Mouse (Mus musculus): Measurements from ENCODE around the gene Zfp143. TPM values are rescaled to one million over a fixed set of nuclear protein-coding genes. Genes with fewer than 3 reads are reported as not detected.
A peak's percentile ranks its signal among the peaks of the same experiment; 100 is the strongest.

Gene Zfp143
- 14.3 and 15.9 TPM in 2 replicates for polyA plus RNA-seq (2014; fragmentation: Nextera tagmentation; extraction: Ambion mirVana)

- H3K27me3 ChIP-seq (ENCODE audit: control insufficient read depth, insufficient read depth, low read length) = no peaks in the 10 kb centered on the region
- H3K9ac ChIP-seq (ENCODE audit: low read length) = peak within 1 kb of the TSS; percentile 98
- peaks cover 0 to 9% of the 10 kb centered on the region in 2 experiments; a peak in 2 of 4 replicates for H3K4me1 ChIP-seq (ENCODE audit: control insufficient read depth in 2 of 2, insufficient read depth in 2 of 2, low read length in 2 of 2)
- H3K4me2 ChIP-seq (ENCODE audit: low read length) = peak within 1 kb of the TSS; percentile 75
- ATAC-seq (ENCODE audit: insufficient number of reproducible peaks, insufficient read depth, low FRiP score, low read depth) = peak; percentile 99
- H3K27ac ChIP-seq (replicated peaks in 1 of 2; ENCODE audit: control insufficient read depth in 1 of 2, insufficient read depth in 1 of 2, low read depth in 2 of 2, low read length in 2 of 2) = peak within 1 kb of the TSS; percentile 100
- no peaks in the 10 kb centered on the region for H3K9me3 ChIP-seq (ENCODE audit: control insufficient read depth, low read length)
- WGBS = 1% methylated on average over 34 of the region's 34 CpGs
- H3K36me3 ChIP-seq (ENCODE audit: control insufficient read depth, insufficient read depth, low read length) = peaks cover 26% of the 10 kb centered on the region
- peak within 1 kb of the TSS; percentile 74 to 97 for H3K4me3 ChIP-seq (ENCODE audit: control insufficient read depth in 1 of 2, insufficient read depth in 1 of 2, low read depth in 1 of 2, low read length in 2 of 2)
These were observed at the start of gene Zfp143 for GRCm38 (mm10) chr7:110061199-110061751. Gene Zfp143, plus strand, starts transcription at chr7:110061217.

GRCm38 (mm10) chr7:110011417-110011816, 49.6 kb upstream of the Zfp143 start:
- H3K27me3 ChIP-seq (ENCODE audit: control insufficient read depth, insufficient read depth, low read length) = no peaks in the 10 kb centered on the region
- H3K36me3 ChIP-seq (ENCODE audit: control insufficient read depth, insufficient read depth, low read length) = no peaks in the 10 kb centered on the region
- no peaks in the 10 kb centered on the region for H3K9me3 ChIP-seq (ENCODE audit: control insufficient read depth, low read length)
- no peak overlapping the region for H3K27ac ChIP-seq (replicated peaks in 1 of 2; ENCODE audit: control insufficient read depth in 1 of 2, insufficient read depth in 1 of 2, low read depth in 2 of 2, low read length in 2 of 2)
- no peak overlapping the region for H3K9ac ChIP-seq (ENCODE audit: low read length)
- no peak for ATAC-seq (ENCODE audit: insufficient number of reproducible peaks, insufficient read depth, low FRiP score, low read depth)
- no peak overlapping the region for H3K4me2 ChIP-seq (ENCODE audit: low read length)
- WGBS = 53% methylated on average over 1 of the region's 1 CpGs
- H3K4me1 ChIP-seq (ENCODE audit: control insufficient read depth in 2 of 2, insufficient read depth in 2 of 2, low read length in 2 of 2) = no peaks in the 10 kb centered on the region
- no peak overlapping the region for H3K4me3 ChIP-seq (ENCODE audit: control insufficient read depth in 1 of 2, insufficient read depth in 1 of 2, low read depth in 1 of 2, low read length in 2 of 2)

GRCm38 (mm10) chr7:110014272-110014671, 46.7 kb upstream of the Zfp143 start:
- WGBS = 73% methylated on average over 5 of the region's 5 CpGs
- no peaks in the 10 kb centered on the region for H3K27me3 ChIP-seq (ENCODE audit: control insufficient read depth, insufficient read depth, low read length)
- H3K9ac ChIP-seq (ENCODE audit: low read length) = no peak overlapping the region
- no peak overlapping the region for H3K27ac ChIP-seq (replicated peaks in 1 of 2; ENCODE audit: control insufficient read depth in 1 of 2, insufficient read depth in 1 of 2, low read depth in 2 of 2, low read length in 2 of 2)
- no peak overlapping the region for H3K4me2 ChIP-seq (ENCODE audit: low read length)
- no peak for ATAC-seq (ENCODE audit: insufficient number of reproducible peaks, insufficient read depth, low FRiP score, low read depth)
- no peaks in the 10 kb centered on the region for H3K9me3 ChIP-seq (ENCODE audit: control insufficient read depth, low read length)
- no peaks in the 10 kb centered on the region for H3K36me3 ChIP-seq (ENCODE audit: control insufficient read depth, insufficient read depth, low read length)
- H3K4me3 ChIP-seq (ENCODE audit: control insufficient read depth in 1 of 2, insufficient read depth in 1 of 2, low read depth in 1 of 2, low read length in 2 of 2) = no peak overlapping the region
- no peaks in the 10 kb centered on the region for H3K4me1 ChIP-seq (ENCODE audit: control insufficient read depth in 2 of 2, insufficient read depth in 2 of 2, low read length in 2 of 2)

GRCm38 (mm10) chr7:110018117-110018630, 42.8 kb upstream of the Zfp143 start, which contains the start of gene Ipo7:
Gene Ipo7, plus strand, starts transcription at chr7:110018274.
- Histone ChIP-seq H3K9me3 (ENCODE audit: control insufficient read depth, low read length) (no peaks in the 10 kb centered on the region), H3K4me3 (ENCODE audit: control insufficient read depth in 1 of 2, insufficient read depth in 1 of 2, low read depth in 1 of 2, low read length in 2 of 2) (peak within 1 kb of the TSS; percentile 96 to 99), H3K4me1 (ENCODE audit: control insufficient read depth in 2 of 2, insufficient read depth in 2 of 2, low read length in 2 of 2) (peaks cover 0 to 4% of the 10 kb centered on the region in 2 experiments; a peak in 1 of 4 replicates), H3K4me2 (ENCODE audit: low read length) (peak within 1 kb of the TSS; percentile 90), H3K36me3 (ENCODE audit: control insufficient read depth, insufficient read depth, low read length) (no peaks in the 10 kb centered on the region), H3K27me3 (ENCODE audit: control insufficient read depth, insufficient read depth, low read length) (no peaks in the 10 kb centered on the region), H3K9ac (ENCODE audit: low read length) (peak within 1 kb of the TSS; percentile 98), H3K27ac (replicated peaks in 1 of 2; ENCODE audit: control insufficient read depth in 1 of 2, insufficient read depth in 1 of 2, low read depth in 2 of 2, low read length in 2 of 2) (peak within 1 kb of the TSS; percentile 92 to 95)
- peak; percentile 94 for ATAC-seq (ENCODE audit: insufficient number of reproducible peaks, insufficient read depth, low FRiP score, low read depth)
- WGBS = under 1% methylated on average over 48 of the region's 48 CpGs

- Histone ChIP-seq H3K9ac (ENCODE audit: low read length) (peak overlapping the region; percentile 98), H3K27me3 (ENCODE audit: control insufficient read depth, insufficient read depth, low read length) (no peaks in the 10 kb centered on the region), H3K4me1 (ENCODE audit: control insufficient read depth in 2 of 2, insufficient read depth in 2 of 2, low read length in 2 of 2) (peaks cover 0 to 4% of the 10 kb centered on the region in 2 experiments; a peak in 1 of 4 replicates), H3K9me3 (ENCODE audit: control insufficient read depth, low read length) (no peaks in the 10 kb centered on the region), H3K4me3 (ENCODE audit: control insufficient read depth in 1 of 2, insufficient read depth in 1 of 2, low read depth in 1 of 2, low read length in 2 of 2) (peak overlapping the region; percentile 96 to 99), H3K36me3 (ENCODE audit: control insufficient read depth, insufficient read depth, low read length) (no peaks in the 10 kb centered on the region), H3K4me2 (ENCODE audit: low read length) (peak overlapping the region; percentile 90), H3K27ac (replicated peaks in 1 of 2; ENCODE audit: control insufficient read depth in 1 of 2, insufficient read depth in 1 of 2, low read depth in 2 of 2, low read length in 2 of 2) (peak overlapping the region; percentile 92 to 95)
- peak; percentile 74 for ATAC-seq (ENCODE audit: insufficient number of reproducible peaks, insufficient read depth, low FRiP score, low read depth)
- WGBS = under 1% methylated on average over 42 of the region's 42 CpGs
These were observed 42.2 kb upstream of the Zfp143 start for GRCm38 (mm10) chr7:110018631-110019482.

- Histone ChIP-seq H3K27me3 (ENCODE audit: control insufficient read depth, insufficient read depth, low read length) (no peaks in the 10 kb centered on the region), H3K9me3 (ENCODE audit: control insufficient read depth, low read length) (peaks cover 5% of the 10 kb centered on the region; the same call in 1 of the 2 replicates), H3K36me3 (ENCODE audit: control insufficient read depth, insufficient read depth, low read length) (peaks cover 5% of the 10 kb centered on the region; the same call in 1 of the 2 replicates), H3K4me2 (ENCODE audit: low read length) (no peak overlapping the region), H3K9ac (ENCODE audit: low read length) (no peak overlapping the region), H3K4me3 (ENCODE audit: control insufficient read depth in 1 of 2, insufficient read depth in 1 of 2, low read depth in 1 of 2, low read length in 2 of 2) (no peak overlapping the region), H3K27ac (replicated peaks in 1 of 2; ENCODE audit: control insufficient read depth in 1 of 2, insufficient read depth in 1 of 2, low read depth in 2 of 2, low read length in 2 of 2) (no peak overlapping the region), H3K4me1 (ENCODE audit: control insufficient read depth in 2 of 2, insufficient read depth in 2 of 2, low read length in 2 of 2) (peaks cover 0 to 4% of the 10 kb centered on the region in 2 experiments; a peak in 1 of 4 replicates)
- ATAC-seq (ENCODE audit: insufficient number of reproducible peaks, insufficient read depth, low FRiP score, low read depth) = no peak
- WGBS = 89% methylated on average over 1 of the region's 1 CpGs
These were observed 37.5 kb upstream of the Zfp143 start for GRCm38 (mm10) chr7:110023553-110023952.

GRCm38 (mm10) chr7:110026594-110026993, 34.4 kb upstream of the Zfp143 start:
- no peak overlapping the region for H3K9ac ChIP-seq (ENCODE audit: low read length)
- 77% methylated on average over 2 of the region's 2 CpGs for WGBS

More at GRCm38 (mm10) chr7:110026594-110026993, 34.4 kb upstream of the Zfp143 start:
- Histone ChIP-seq H3K27me3 (ENCODE audit: control insufficient read depth, insufficient read depth, low read length) (no peaks in the 10 kb centered on the region), H3K4me3 (ENCODE audit: control insufficient read depth in 1 of 2, insufficient read depth in 1 of 2, low read depth in 1 of 2, low read length in 2 of 2) (no peak overlapping the region), H3K27ac (replicated peaks in 1 of 2; ENCODE audit: control insufficient read depth in 1 of 2, insufficient read depth in 1 of 2, low read depth in 2 of 2, low read length in 2 of 2) (no peak overlapping the region), H3K4me1 (ENCODE audit: control insufficient read depth in 2 of 2, insufficient read depth in 2 of 2, low read length in 2 of 2) (no peaks in the 10 kb centered on the region), H3K9me3 (ENCODE audit: control insufficient read depth, low read length) (peaks cover 5% of the 10 kb centered on the region; the same call in 1 of the 2 replicates), H3K36me3 (ENCODE audit: control insufficient read depth, insufficient read depth, low read length) (peaks cover 30% of the 10 kb centered on the region), H3K4me2 (ENCODE audit: low read length) (no peak overlapping the region)
- ATAC-seq (ENCODE audit: insufficient number of reproducible peaks, insufficient read depth, low FRiP score, low read depth) = no peak
